Mouse (Mus musculus) heart, adult 2 months (tissue): Measurements from ENCODE around the gene Hjurp.

Experiments used
- CTCF ChIP-seq: fragments of 200-600 bp; IDR thresholded peaks from 2 replicates; pipeline ENCODE4 v1.8.1; 2022; ENCODE audit warnings: antibody characterized with exemption, mild to moderate bottlenecking, moderate library complexity
- EP300 ChIP-seq: fragments of 200-500 bp; IDR thresholded peaks from 2 replicates; pipeline ENCODE4 v1.6.1; 2011; ENCODE audit warnings: low read depth, low read length, control low read depth; ENCODE audit not compliant: insufficient read depth
- POLR2A ChIP-seq: fragments of 200-500 bp; IDR thresholded peaks from 2 replicates; pipeline ENCODE4 v1.6.1; 2011; ENCODE audit warnings: mild to moderate bottlenecking, low read depth, low read length, control low read depth; ENCODE audit not compliant: insufficient read depth

GRCm38 (mm10) chr1:88229986-88230385, 47.4 kb downstream of the Hjurp start:
- TF ChIP-seq CTCF, result no peak
- no peak for TF ChIP-seq POLR2A
- no peak for TF ChIP-seq EP300
